Mouse (Mus musculus) adipocyte (in vitro differentiated cells): ENCODE results near the gene Tssk2.
A peak's percentile ranks its signal among the peaks of the same experiment; 100 is the strongest.

ENCODE experiments used
- DNase-seq: peaks from one replicate; pipeline ENCODE4 v3.0.0-alpha.2; 2016; ENCODE audit warnings: low spot score

The Tssk2 gene

GRCm38 (mm10) chr16:17949421-17949877 lies 51.0 kb downstream of the Tssk2 start:
- DNase-seq: peak; percentile 49
